Mouse (Mus musculus): Measurements from ENCODE around the gene Hist1h2ag.
A peak's percentile ranks its signal among the peaks of the same experiment; 100 is the strongest.

The Hist1h2ag gene

GRCm38 (mm10) chr13:22036986-22037385 lies 5.8 kb downstream of the Hist1h2ag start:
- DNase-seq (ENCODE audit: low spot score in 2 of 2) = no peak

- no peak for DNase-seq (ENCODE audit: low spot score in 2 of 2)
Measured at GRCm38 (mm10) chr13:22036149-22036956, 6.4 kb downstream of the Hist1h2ag start.

DNA sequence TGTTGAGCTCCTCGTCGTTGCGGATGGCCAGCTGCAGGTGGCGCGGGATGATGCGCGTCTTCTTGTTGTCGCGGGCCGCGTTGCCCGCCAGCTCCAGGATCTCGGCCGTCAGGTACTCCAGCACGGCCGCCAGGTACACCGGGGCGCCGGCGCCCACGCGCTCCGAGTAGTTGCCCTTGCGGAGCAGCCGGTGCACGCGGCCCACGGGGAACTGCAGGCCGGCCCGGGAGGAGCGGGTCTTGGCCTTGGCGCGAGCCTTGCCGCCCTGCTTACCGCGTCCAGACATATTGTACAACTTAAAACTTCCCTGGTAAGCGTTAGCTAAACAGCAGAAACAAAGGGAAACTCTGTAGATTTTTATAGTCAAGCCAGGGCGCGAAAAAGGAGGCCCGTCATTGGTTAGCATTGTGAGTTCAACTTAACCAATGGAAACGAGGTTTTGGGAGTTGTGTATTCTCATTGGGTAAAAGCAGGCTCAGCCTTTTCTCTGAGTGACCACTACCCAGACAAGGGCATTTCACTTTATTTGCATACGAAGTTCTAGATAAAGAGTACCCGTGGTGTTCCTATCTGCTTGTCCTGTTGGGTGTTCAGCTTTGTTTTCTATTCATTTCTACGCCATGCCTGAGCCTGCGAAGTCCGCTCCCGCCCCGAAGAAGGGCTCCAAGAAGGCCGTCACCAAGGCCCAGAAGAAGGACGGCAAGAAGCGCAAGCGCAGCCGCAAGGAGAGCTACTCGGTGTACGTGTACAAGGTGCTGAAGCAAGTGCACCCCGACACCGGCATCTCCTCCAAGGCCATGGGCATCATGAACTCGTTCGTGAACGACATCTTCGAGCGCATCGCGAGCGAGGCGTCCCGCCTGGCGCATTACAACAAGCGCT lies 7.2 kb downstream of the Hist1h2ag start, which contains the start of the genes Hist1h2ah and Hist1h2bk:
Gene Hist1h2ah, minus strand, starts transcription at position 302 of the 882 bp plus-strand sequence.
Gene Hist1h2bk, plus strand, starts transcription at position 604 of the 882 bp plus-strand sequence.
- peak; percentile 81 to 91 for DNase-seq (ENCODE audit: low spot score in 2 of 2)

DNA sequence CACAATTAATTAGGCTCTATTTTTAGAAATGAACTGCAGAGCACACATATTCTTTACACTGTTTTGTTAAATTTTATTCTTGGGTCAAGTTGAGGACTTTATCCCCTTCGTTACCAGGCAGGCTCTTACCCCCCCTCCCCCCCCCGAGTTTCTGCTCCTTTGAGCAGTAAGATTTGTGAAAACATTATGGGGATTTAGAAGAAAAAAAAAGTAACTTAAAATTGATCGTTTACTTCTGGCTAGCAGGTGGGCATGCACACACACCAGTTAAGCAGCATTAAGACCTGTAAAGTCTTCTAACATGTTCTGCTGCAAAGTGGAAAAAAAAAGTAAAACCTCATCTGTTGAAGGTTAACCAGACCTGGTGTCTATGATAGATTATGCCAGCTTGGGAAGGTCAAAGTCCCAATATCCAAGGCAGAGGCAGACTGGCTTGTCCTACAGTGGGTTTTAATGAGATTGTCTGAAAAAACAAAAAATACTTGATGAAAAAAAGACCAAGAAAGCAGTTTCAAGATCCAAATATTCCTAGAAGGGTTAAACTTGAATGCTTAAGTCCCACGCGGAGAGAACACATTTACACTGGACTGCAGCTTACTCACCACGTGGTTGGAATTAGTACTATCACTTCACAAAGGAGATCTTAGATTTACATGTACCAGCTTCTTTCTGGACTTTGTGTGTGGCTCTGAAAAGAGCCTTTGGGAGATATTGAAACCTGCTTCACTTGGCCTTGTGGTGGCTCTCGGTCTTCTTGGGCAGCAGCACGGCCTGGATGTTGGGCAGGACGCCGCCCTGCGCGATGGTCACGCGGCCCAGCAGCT lies 8.1 kb downstream of the Hist1h2ag start:
- DNase-seq (ENCODE audit: low spot score in 2 of 2) = no peak

DNA sequence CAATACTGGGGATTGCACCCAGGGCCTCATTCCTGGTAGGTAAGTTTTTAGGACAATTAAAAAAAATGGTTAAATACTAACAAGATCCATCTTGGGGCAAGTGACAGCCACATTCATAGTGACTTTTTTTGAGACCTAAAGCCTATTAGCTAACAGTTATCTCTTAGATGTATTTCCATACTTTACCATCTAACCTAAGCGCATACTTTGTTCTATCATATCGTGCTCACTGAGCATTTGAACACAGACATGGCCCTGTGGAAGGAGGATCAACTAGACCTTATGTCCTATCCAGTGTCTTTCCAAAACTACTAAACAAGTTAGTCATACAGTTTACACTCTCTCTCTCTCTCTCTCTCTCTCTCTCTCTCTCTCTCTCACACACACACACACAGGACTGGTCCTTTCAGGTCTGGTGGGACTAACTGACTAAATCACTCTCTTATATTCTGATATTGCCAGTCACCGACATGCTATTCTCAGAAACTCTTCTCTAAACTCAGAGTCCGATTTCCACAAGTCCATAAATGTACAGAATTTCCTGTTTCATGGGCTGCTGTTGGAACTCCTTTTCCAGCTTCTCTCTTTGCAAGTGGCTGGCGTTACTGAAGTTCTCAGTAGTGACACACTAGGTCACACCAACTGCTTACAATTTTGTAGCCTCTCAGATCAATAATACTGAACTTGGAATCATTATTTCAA lies 8.9 kb downstream of the Hist1h2ag start:
- no peak for DNase-seq (ENCODE audit: low spot score in 2 of 2)

- DNase-seq (ENCODE audit: low spot score in 2 of 2) = no peak
Measured at GRCm38 (mm10) chr13:22030493-22030892, 12.3 kb downstream of the Hist1h2ag start.

DNA sequence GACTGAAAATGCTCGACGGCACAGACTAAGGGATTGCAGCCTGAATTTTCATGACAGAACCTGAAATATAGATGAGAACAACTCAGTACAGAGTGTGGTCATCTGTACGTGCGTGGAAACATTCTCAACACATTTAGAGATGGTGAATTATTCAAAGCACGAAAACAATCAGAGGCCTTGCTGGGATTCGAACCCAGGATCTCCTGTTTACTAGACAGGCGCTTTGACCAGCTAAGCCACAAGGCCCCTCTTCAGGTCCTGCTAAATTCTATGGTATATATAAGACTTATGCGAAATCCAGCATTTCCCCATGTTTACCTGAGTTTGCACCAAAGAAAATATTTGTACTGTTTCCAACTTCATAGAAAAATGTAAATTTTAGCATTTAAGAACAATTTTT lies 12.8 kb downstream of the Hist1h2ag start:
- no peak for DNase-seq (ENCODE audit: low spot score in 2 of 2)

GRCm38 (mm10) chr13:22028673-22029460 lies 13.9 kb downstream of the Hist1h2ag start:
- DNase-seq (ENCODE audit: low spot score in 2 of 2) = peak; percentile 93 to 97

GRCm38 (mm10) chr13:22026058-22027031 lies 16.4 kb downstream of the Hist1h2ag start:
- DNase-seq (ENCODE audit: low spot score in 2 of 2) = peak; percentile 92 to 93

DNA sequence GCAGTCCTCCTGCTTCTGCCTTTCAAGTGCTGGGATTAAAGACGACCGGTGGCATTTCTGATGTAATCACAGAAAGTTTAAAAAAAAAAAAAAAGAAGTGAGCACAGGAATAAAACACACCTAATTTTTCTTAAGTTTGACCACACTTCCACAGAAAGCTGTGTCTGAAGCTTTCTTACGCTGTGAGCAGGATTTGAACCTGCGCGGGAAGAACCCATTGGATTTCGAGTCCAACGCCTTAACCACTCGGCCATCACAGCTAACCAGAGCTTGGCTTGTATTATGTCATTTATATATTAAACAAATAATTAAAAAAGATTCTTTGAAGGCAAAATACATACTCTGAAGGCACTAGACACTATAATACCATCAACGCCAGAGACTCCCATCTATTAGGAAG lies 20.5 kb downstream of the Hist1h2ag start:
- DNase-seq (ENCODE audit: low spot score in 2 of 2) = peak; percentile 61 to 78

- DNase-seq (ENCODE audit: low spot score in 2 of 2) = no peak
Measured at GRCm38 (mm10) chr13:22021581-22021980, 21.2 kb downstream of the Hist1h2ag start.

DNA sequence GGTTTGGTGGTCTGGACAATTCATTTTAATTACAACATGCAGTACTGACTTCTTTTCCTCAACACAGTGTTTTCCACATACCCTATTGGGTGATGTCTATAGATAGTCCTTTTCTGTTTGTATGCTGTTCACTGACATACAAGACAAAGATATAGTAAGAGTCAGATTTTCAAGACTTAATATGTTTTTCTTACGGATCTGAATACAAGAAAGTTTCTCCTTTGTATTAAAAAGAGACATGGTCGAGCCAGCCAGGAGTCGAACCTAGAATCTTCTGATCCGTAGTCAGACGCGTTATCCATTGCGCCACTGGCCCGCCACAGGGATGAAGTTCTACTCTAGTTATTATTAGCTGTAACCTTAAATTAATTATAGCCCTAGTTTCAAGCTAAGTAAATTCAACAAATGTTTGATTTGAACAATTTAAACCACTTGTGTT lies 21.8 kb downstream of the Hist1h2ag start:
- DNase-seq (ENCODE audit: low spot score in 2 of 2) = peak in 1 of 2 experiments; percentile 66

DNA sequence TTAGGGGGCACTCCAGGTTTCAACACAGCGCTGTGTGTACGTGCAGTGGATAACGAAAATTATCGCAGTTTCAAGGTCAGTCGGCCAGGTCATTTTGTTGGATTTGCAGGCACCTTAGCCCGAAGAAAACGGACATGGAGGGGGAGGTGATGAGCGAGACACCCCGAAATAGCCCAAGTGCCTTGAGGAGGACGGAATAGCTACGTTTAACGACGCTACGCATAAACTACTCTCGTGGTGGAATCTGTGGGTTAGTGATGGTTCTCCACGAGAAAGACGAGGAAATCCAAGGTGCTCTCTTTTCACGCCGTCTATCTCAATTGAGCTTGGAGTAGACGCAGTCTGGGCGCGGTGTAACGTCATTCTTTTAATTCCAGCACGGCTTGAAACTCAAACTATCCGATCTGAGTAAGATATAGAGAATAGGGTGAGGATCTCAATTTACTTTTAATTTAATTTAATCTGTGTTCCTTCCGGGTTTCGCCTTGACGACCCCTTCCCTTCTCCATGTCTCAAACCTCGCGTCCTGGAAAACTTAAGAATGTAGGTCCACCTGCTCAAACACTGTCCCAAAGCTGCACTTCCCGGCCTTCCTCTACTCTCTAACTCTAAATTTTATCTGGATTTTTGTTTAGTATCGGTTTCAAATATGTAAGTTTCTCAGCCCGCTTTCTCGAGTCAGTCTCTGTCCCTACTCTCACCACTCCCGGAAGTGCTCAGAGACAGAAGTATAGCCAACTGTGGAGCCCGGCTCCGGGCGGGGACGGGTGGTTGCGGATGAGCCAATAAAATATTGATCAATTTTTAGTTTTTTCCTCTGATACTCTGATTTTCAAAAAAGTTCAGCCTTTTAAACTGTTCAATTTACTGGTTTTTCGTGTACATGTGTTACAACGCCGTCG lies 22.6 kb downstream of the Hist1h2ag start:
- DNase-seq (ENCODE audit: low spot score in 2 of 2) = no peak

- DNase-seq (ENCODE audit: low spot score in 2 of 2) = peak; percentile 73 to 78
Measured at GRCm38 (mm10) chr13:22015479-22016450, 27.0 kb downstream of the Hist1h2ag start.

DNA sequence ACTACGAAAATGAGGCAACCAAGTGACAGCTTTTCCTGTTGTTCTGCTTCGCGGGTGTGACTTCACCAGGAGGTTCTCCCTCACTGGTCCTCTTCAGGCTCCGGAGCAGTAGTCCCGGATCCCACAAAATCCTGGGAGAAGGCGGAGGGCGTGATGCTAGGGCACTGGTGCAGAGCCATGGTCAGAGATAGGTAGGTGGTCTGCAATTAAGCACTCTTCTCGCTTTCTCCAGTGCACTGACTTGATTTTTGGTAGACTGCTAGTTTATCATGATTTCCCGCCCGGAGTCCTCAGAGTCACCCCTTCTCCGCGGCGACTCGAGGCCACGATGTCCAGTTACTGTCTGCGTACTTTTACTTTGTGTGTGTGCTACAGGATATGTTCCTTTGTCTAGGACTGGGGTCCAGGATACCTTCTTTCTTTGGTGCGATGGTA lies 28.3 kb downstream of the Hist1h2ag start:
- no peak for DNase-seq (ENCODE audit: low spot score in 2 of 2)

- no peak for DNase-seq (ENCODE audit: low spot score in 2 of 2)
Measured at GRCm38 (mm10) chr13:22013716-22014115, 29.0 kb downstream of the Hist1h2ag start.

DNA sequence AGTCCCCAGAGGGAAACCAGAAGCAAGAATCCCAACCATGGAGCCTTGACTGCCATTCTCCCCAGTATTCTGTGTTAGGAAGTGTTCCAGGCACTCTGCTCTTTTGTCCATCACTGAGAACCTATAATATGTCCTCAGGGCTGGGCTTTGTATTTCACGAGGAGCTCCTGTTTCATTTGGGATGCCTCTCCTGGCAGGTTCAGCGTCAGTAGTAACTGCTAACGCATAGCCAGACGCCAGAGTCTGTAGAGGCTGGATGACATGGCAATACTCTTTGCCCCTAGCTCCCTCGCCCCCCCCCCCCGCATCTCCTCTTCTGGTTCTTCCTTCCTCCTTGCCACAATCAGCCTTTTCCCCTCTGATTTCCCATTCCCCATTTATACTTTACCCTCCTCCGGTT lies 33.1 kb downstream of the Hist1h2ag start, which contains the start of gene Prss16:
Gene Prss16, minus strand, starts transcription at position 101 of the 400 bp plus-strand sequence.
- no peak for DNase-seq (ENCODE audit: low spot score in 2 of 2)
